Mouse (Mus musculus): ENCODE results near the gene Nsfl1c. TPM values are rescaled to one million over a fixed set of nuclear protein-coding genes. Genes with fewer than 3 reads are reported as not detected.

The Nsfl1c gene
- polyA plus RNA-seq, 1 experiment, result 136 TPM

- Histone ChIP-seq H3K4me3 (ENCODE audit: low read depth, low read length) (no peak overlapping the region), H3K4me1 (ENCODE audit: control insufficient read depth, insufficient read depth, low read length) (peaks cover 4% of the 10 kb centered on the region), H3K27me3 (ENCODE audit: control insufficient read depth, insufficient read depth, low read length, poor library complexity, severe bottlenecking) (no peaks in the 10 kb centered on the region), H3K36me3 (ENCODE audit: control insufficient read depth, insufficient read depth, low read length, poor library complexity, severe bottlenecking) (no peaks in the 10 kb centered on the region), H3K9me3 (replicated peaks; ENCODE audit: control insufficient read depth, insufficient read depth, low read length, poor library complexity, severe bottlenecking) (no peaks in the 10 kb centered on the region), H3K27ac (ENCODE audit: insufficient read depth, low read length) (no peak overlapping the region), H3K9ac (ENCODE audit: low read depth, poor library complexity, severe bottlenecking) (no peak overlapping the region)
- TF ChIP-seq CTCF (IDR thresholded peaks at IDR 0.05; ENCODE audit: low read depth, low read length) (no peak), POLR2A (IDR thresholded peaks at IDR 0.05; ENCODE audit: insufficient read depth, low read length) (no peak), EP300 (IDR thresholded peaks at IDR 0.05; ENCODE audit: insufficient read depth, low read depth, low read length) (no peak)
Observed at GRCm38 (mm10) chr2:151529169-151529568, 35.2 kb downstream of the Nsfl1c start.

GRCm38 (mm10) chr2:151530378-151531230 lies 36.6 kb downstream of the Nsfl1c start:
- 0 out of 2 replicates have a peak, but pooled peaks have one; percentile 29 for TF ChIP-seq EP300 (IDR thresholded peaks at IDR 0.05; ENCODE audit: insufficient read depth, low read depth, low read length)
- TF ChIP-seq CTCF (IDR thresholded peaks at IDR 0.05; ENCODE audit: low read depth, low read length), result no peak
- H3K27ac ChIP-seq (ENCODE audit: insufficient read depth, low read length), result no peak overlapping the region

GRCm38 (mm10) chr2:151533632-151534031 lies 39.6 kb downstream of the Nsfl1c start:
- no peaks in the 10 kb centered on the region for H3K27me3 ChIP-seq (ENCODE audit: control insufficient read depth, insufficient read depth, low read length, poor library complexity, severe bottlenecking)
- no peaks in the 10 kb centered on the region for H3K9me3 ChIP-seq (replicated peaks; ENCODE audit: control insufficient read depth, insufficient read depth, low read length, poor library complexity, severe bottlenecking)
- H3K27ac ChIP-seq (ENCODE audit: insufficient read depth, low read length), result no peak overlapping the region
- H3K9ac ChIP-seq (ENCODE audit: low read depth, poor library complexity, severe bottlenecking), result no peak overlapping the region
- H3K4me3 ChIP-seq (ENCODE audit: low read depth, low read length), result no peak overlapping the region
- H3K36me3 ChIP-seq (ENCODE audit: control insufficient read depth, insufficient read depth, low read length, poor library complexity, severe bottlenecking), result no peaks in the 10 kb centered on the region
- TF ChIP-seq POLR2A (IDR thresholded peaks at IDR 0.05; ENCODE audit: insufficient read depth, low read length), result no peak
- TF ChIP-seq CTCF (IDR thresholded peaks at IDR 0.05; ENCODE audit: low read depth, low read length), result no peak
- no peak for TF ChIP-seq EP300 (IDR thresholded peaks at IDR 0.05; ENCODE audit: insufficient read depth, low read depth, low read length)
- H3K4me1 ChIP-seq (ENCODE audit: control insufficient read depth, insufficient read depth, low read length), result peaks cover 4% of the 10 kb centered on the region

More at GRCm38 (mm10) chr2:151530378-151531230, 36.6 kb downstream of the Nsfl1c start:
- Histone ChIP-seq H3K27me3 (ENCODE audit: control insufficient read depth, insufficient read depth, low read length, poor library complexity, severe bottlenecking) (no peaks in the 10 kb centered on the region), H3K4me3 (ENCODE audit: low read depth, low read length) (no peak overlapping the region), H3K36me3 (ENCODE audit: control insufficient read depth, insufficient read depth, low read length, poor library complexity, severe bottlenecking) (no peaks in the 10 kb centered on the region), H3K9me3 (replicated peaks; ENCODE audit: control insufficient read depth, insufficient read depth, low read length, poor library complexity, severe bottlenecking) (no peaks in the 10 kb centered on the region), H3K9ac (ENCODE audit: low read depth, poor library complexity, severe bottlenecking) (no peak overlapping the region), H3K4me1 (ENCODE audit: control insufficient read depth, insufficient read depth, low read length) (peaks cover 4% of the 10 kb centered on the region)

GRCm38 (mm10) chr2:151535961-151536617 lies 42.1 kb downstream of the Nsfl1c start:
- Histone ChIP-seq H3K9ac (ENCODE audit: low read depth, poor library complexity, severe bottlenecking) (no peak overlapping the region), H3K27ac (ENCODE audit: insufficient read depth, low read length) (no peak overlapping the region), H3K4me3 (ENCODE audit: low read depth, low read length) (no peak overlapping the region), H3K9me3 (replicated peaks; ENCODE audit: control insufficient read depth, insufficient read depth, low read length, poor library complexity, severe bottlenecking) (no peaks in the 10 kb centered on the region), H3K4me1 (ENCODE audit: control insufficient read depth, insufficient read depth, low read length) (no peaks in the 10 kb centered on the region), H3K27me3 (ENCODE audit: control insufficient read depth, insufficient read depth, low read length, poor library complexity, severe bottlenecking) (no peaks in the 10 kb centered on the region), H3K36me3 (ENCODE audit: control insufficient read depth, insufficient read depth, low read length, poor library complexity, severe bottlenecking) (no peaks in the 10 kb centered on the region)
- TF ChIP-seq EP300 (IDR thresholded peaks at IDR 0.05; ENCODE audit: insufficient read depth, low read depth, low read length) (no peak), CTCF (IDR thresholded peaks at IDR 0.05; ENCODE audit: low read depth, low read length) (no peak), POLR2A (IDR thresholded peaks at IDR 0.05; ENCODE audit: insufficient read depth, low read length) (no peak)

- Histone ChIP-seq H3K36me3 (ENCODE audit: control insufficient read depth, insufficient read depth, low read length, poor library complexity, severe bottlenecking) (no peaks in the 10 kb centered on the region), H3K9ac (ENCODE audit: low read depth, poor library complexity, severe bottlenecking) (no peak overlapping the region), H3K9me3 (replicated peaks; ENCODE audit: control insufficient read depth, insufficient read depth, low read length, poor library complexity, severe bottlenecking) (no peaks in the 10 kb centered on the region), H3K27ac (ENCODE audit: insufficient read depth, low read length) (no peak overlapping the region), H3K27me3 (ENCODE audit: control insufficient read depth, insufficient read depth, low read length, poor library complexity, severe bottlenecking) (no peaks in the 10 kb centered on the region), H3K4me3 (ENCODE audit: low read depth, low read length) (no peak overlapping the region), H3K4me1 (ENCODE audit: control insufficient read depth, insufficient read depth, low read length) (no peaks in the 10 kb centered on the region)
- TF ChIP-seq EP300 (IDR thresholded peaks at IDR 0.05; ENCODE audit: insufficient read depth, low read depth, low read length) (no peak), CTCF (IDR thresholded peaks at IDR 0.05; ENCODE audit: low read depth, low read length) (no peak), POLR2A (IDR thresholded peaks at IDR 0.05; ENCODE audit: insufficient read depth, low read length) (no peak)
Observed at GRCm38 (mm10) chr2:151536618-151536974, 42.6 kb downstream of the Nsfl1c start.

GRCm38 (mm10) chr2:151538646-151539045 lies 44.7 kb downstream of the Nsfl1c start:
- TF ChIP-seq POLR2A (IDR thresholded peaks at IDR 0.05; ENCODE audit: insufficient read depth, low read length), result no peak
- TF ChIP-seq EP300 (IDR thresholded peaks at IDR 0.05; ENCODE audit: insufficient read depth, low read depth, low read length), result no peak
- TF ChIP-seq CTCF (IDR thresholded peaks at IDR 0.05; ENCODE audit: low read depth, low read length), result no peak

More at GRCm38 (mm10) chr2:151538646-151539045, 44.7 kb downstream of the Nsfl1c start:
- Histone ChIP-seq H3K36me3 (ENCODE audit: control insufficient read depth, insufficient read depth, low read length, poor library complexity, severe bottlenecking) (no peaks in the 10 kb centered on the region), H3K27me3 (ENCODE audit: control insufficient read depth, insufficient read depth, low read length, poor library complexity, severe bottlenecking) (no peaks in the 10 kb centered on the region), H3K9ac (ENCODE audit: low read depth, poor library complexity, severe bottlenecking) (no peak overlapping the region), H3K4me1 (ENCODE audit: control insufficient read depth, insufficient read depth, low read length) (no peaks in the 10 kb centered on the region), H3K4me3 (ENCODE audit: low read depth, low read length) (no peak overlapping the region), H3K9me3 (replicated peaks; ENCODE audit: control insufficient read depth, insufficient read depth, low read length, poor library complexity, severe bottlenecking) (no peaks in the 10 kb centered on the region), H3K27ac (ENCODE audit: insufficient read depth, low read length) (no peak overlapping the region)

Measured in ES-Bruce4 (cell line).